Mouse (Mus musculus) cerebellum, adult 9-10 months (tissue): ENCODE measurements around the gene Ascc2.
A peak's percentile ranks its signal among the peaks of the same experiment; 100 is the strongest.

ENCODE experiments used
- DNase-seq: peaks from one replicate; pipeline ENCODE4 v3.0.0; 2022

Gene Ascc2

GRCm38 (mm10) chr11:4729603-4730002 lies 92.1 kb downstream of the Ascc2 start:
- no peak for DNase-seq

- DNase-seq: no peak
Measured at GRCm38 (mm10) chr11:4730096-4730495, 92.5 kb downstream of the Ascc2 start.

DNA sequence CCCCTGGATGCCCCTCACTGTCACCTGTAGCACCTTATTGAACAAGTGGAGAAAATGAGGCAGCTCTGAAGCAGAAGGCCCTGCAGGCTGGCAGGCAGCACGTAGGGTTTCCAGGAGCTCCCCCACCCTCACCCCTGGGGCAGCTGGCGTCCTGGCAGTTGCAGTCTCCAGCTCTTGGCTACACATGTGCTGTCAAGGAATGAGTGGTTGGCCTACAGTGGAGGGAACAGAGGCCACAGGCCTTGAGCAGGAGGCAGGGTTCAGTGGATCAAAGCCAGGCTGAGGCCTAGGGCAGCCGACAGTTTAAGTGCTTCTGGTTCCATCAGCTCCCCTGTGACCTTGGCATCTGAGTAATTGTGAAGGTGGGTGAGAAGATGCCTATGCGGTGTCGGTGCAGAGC lies 93.4 kb downstream of the Ascc2 start:
- no peak for DNase-seq

GRCm38 (mm10) chr11:4731781-4732180 lies 94.2 kb downstream of the Ascc2 start:
- DNase-seq: peak; percentile 52

- DNase-seq: no peak
Measured at GRCm38 (mm10) chr11:4734179-4734578, 96.6 kb downstream of the Ascc2 start.
